Mouse (Mus musculus): Measurements from ENCODE around the gene Olfr775. TPM values are rescaled to one million over a fixed set of nuclear protein-coding genes. Genes with fewer than 3 reads are reported as not detected.

The Olfr775 gene
- not detected in 2 replicates for polyA plus RNA-seq (2015; fragmentation: Nextera tagmentation; extraction: Ambion mirVana)

- WGBS, result 81% methylated on average over 3 of the region's 3 CpGs
- H3K27me3 ChIP-seq (ENCODE audit: control insufficient read depth, insufficient read depth, low read depth, low read length), result no peaks in the 10 kb centered on the region
- no peaks in the 10 kb centered on the region for H3K9me3 ChIP-seq (replicated peaks; ENCODE audit: control insufficient read depth, low read length, poor library complexity, severe bottlenecking)
- H3K36me3 ChIP-seq (ENCODE audit: control insufficient read depth, insufficient read depth, low read length), result no peaks in the 10 kb centered on the region
- no peak within 1 kb of the TSS for H3K27ac ChIP-seq (ENCODE audit: low read length)
- H3K4me1 ChIP-seq (ENCODE audit: control insufficient read depth, insufficient read depth, low read length), result no peaks in the 10 kb centered on the region
- no peak within 1 kb of the TSS for H3K9ac ChIP-seq (ENCODE audit: low read depth, low read length)
- H3K4me2 ChIP-seq (ENCODE audit: low read length), result no peak within 1 kb of the TSS
- H3K4me3 ChIP-seq (ENCODE audit: low read depth, low read length), result no peak within 1 kb of the TSS
- ATAC-seq, result no peak
Measured at GRCm38 (mm10) chr10:129248112-129248511, at the start of gene Olfr775. Gene Olfr775, plus strand, starts transcription at chr10:129248412.

DNA sequence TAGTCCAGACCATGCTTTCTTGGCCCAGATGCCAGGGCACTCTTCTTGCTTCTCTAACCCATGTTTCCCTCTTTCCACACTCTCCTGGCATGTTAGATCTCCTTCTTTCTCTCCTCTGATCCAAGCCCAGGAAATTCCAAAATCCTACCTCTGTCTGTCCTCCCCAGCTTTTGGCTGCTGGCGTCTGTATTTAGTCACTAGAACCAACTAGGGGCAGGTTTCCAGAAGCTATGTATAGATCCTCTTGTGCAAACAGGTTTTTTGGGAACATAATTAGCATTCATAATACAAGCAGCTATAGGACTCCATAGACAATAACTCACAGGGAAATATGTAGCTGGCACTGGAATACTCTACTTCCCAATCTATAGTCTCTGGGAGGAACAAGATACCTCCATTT lies 17.5 kb upstream of the Olfr775 start:
- no peak overlapping the region for H3K4me2 ChIP-seq (ENCODE audit: low read length)
- no peak for ATAC-seq
- no peaks in the 10 kb centered on the region for H3K4me1 ChIP-seq (ENCODE audit: control insufficient read depth, insufficient read depth, low read length)
- WGBS, result 83% methylated on average over 1 of the region's 1 CpGs
- no peak overlapping the region for H3K27ac ChIP-seq (ENCODE audit: low read length)
- no peak overlapping the region for H3K9ac ChIP-seq (ENCODE audit: low read depth, low read length)
- no peaks in the 10 kb centered on the region for H3K27me3 ChIP-seq (ENCODE audit: control insufficient read depth, insufficient read depth, low read depth, low read length)
- no peaks in the 10 kb centered on the region for H3K9me3 ChIP-seq (replicated peaks; ENCODE audit: control insufficient read depth, low read length, poor library complexity, severe bottlenecking)
- no peak overlapping the region for H3K4me3 ChIP-seq (ENCODE audit: low read depth, low read length)
- no peaks in the 10 kb centered on the region for H3K36me3 ChIP-seq (ENCODE audit: control insufficient read depth, insufficient read depth, low read length)

GRCm38 (mm10) chr10:129235904-129236303 lies 12.3 kb upstream of the Olfr775 start, which contains the start of gene Olfr774:
Gene Olfr774, plus strand, starts transcription at chr10:129236204.
- Histone ChIP-seq H3K9me3 (replicated peaks; ENCODE audit: control insufficient read depth, low read length, poor library complexity, severe bottlenecking) (no peaks in the 10 kb centered on the region), H3K27me3 (ENCODE audit: control insufficient read depth, insufficient read depth, low read depth, low read length) (no peaks in the 10 kb centered on the region), H3K4me3 (ENCODE audit: low read depth, low read length) (no peak within 1 kb of the TSS), H3K9ac (ENCODE audit: low read depth, low read length) (no peak within 1 kb of the TSS), H3K4me1 (ENCODE audit: control insufficient read depth, insufficient read depth, low read length) (no peaks in the 10 kb centered on the region), H3K36me3 (ENCODE audit: control insufficient read depth, insufficient read depth, low read length) (no peaks in the 10 kb centered on the region), H3K27ac (ENCODE audit: low read length) (no peak within 1 kb of the TSS), H3K4me2 (ENCODE audit: low read length) (no peak within 1 kb of the TSS)
- ATAC-seq, result no peak
- 69% methylated on average over 2 of the region's 2 CpGs for WGBS

- H3K4me1 ChIP-seq (ENCODE audit: control insufficient read depth, insufficient read depth, low read length), result no peaks in the 10 kb centered on the region
- ATAC-seq, result no peak
- no peaks in the 10 kb centered on the region for H3K36me3 ChIP-seq (ENCODE audit: control insufficient read depth, insufficient read depth, low read length)
- H3K27me3 ChIP-seq (ENCODE audit: control insufficient read depth, insufficient read depth, low read depth, low read length), result no peaks in the 10 kb centered on the region
- H3K9ac ChIP-seq (ENCODE audit: low read depth, low read length), result no peak within 1 kb of the TSS
- H3K9me3 ChIP-seq (replicated peaks; ENCODE audit: control insufficient read depth, low read length, poor library complexity, severe bottlenecking), result no peaks in the 10 kb centered on the region
- H3K27ac ChIP-seq (ENCODE audit: low read length), result no peak within 1 kb of the TSS
- H3K4me3 ChIP-seq (ENCODE audit: low read depth, low read length), result no peak within 1 kb of the TSS
- H3K4me2 ChIP-seq (ENCODE audit: low read length), result no peak within 1 kb of the TSS
Measured at GRCm38 (mm10) chr10:129258827-129259226, 10.6 kb downstream of the Olfr775 start, which contains the start of gene Olfr776. Gene Olfr776, plus strand, starts transcription at chr10:129259127.

- H3K27ac ChIP-seq (ENCODE audit: low read length), result no peak within 1 kb of the TSS
- no peak within 1 kb of the TSS for H3K4me2 ChIP-seq (ENCODE audit: low read length)
- no peaks in the 10 kb centered on the region for H3K36me3 ChIP-seq (ENCODE audit: control insufficient read depth, insufficient read depth, low read length)
- H3K9me3 ChIP-seq (replicated peaks; ENCODE audit: control insufficient read depth, low read length, poor library complexity, severe bottlenecking), result no peaks in the 10 kb centered on the region
- no peak within 1 kb of the TSS for H3K9ac ChIP-seq (ENCODE audit: low read depth, low read length)
- no peaks in the 10 kb centered on the region for H3K4me1 ChIP-seq (ENCODE audit: control insufficient read depth, insufficient read depth, low read length)
- no peaks in the 10 kb centered on the region for H3K27me3 ChIP-seq (ENCODE audit: control insufficient read depth, insufficient read depth, low read depth, low read length)
- ATAC-seq, result no peak
- no peak within 1 kb of the TSS for H3K4me3 ChIP-seq (ENCODE audit: low read depth, low read length)
- WGBS, result 91% methylated on average over 2 of the region's 2 CpGs
Measured at GRCm38 (mm10) chr10:129271081-129271535, 22.9 kb downstream of the Olfr775 start, which contains the start of gene Olfr777. Gene Olfr777, minus strand, starts transcription at chr10:129271485.

Other genes with a start within 250 kb of the Olfr775 start
- not detected in 2 replicates for gene Olfr763, start 237.6 kb upstream of the Olfr775 start, polyA plus RNA-seq (2015; fragmentation: Nextera tagmentation; extraction: Ambion mirVana)
- not detected in 2 replicates for gene Olfr764-ps1, start 208.5 kb upstream of the Olfr775 start, polyA plus RNA-seq (2015; fragmentation: Nextera tagmentation; extraction: Ambion mirVana)
- not detected in 2 replicates for gene Olfr765, start 198.4 kb upstream of the Olfr775 start, polyA plus RNA-seq (2015; fragmentation: Nextera tagmentation; extraction: Ambion mirVana)
- not detected in 2 replicates for gene Olfr766-ps1, start 179.4 kb upstream of the Olfr775 start, polyA plus RNA-seq (2015; fragmentation: Nextera tagmentation; extraction: Ambion mirVana)
- gene Olfr767, start 165.5 kb upstream of the Olfr775 start, polyA plus RNA-seq (2015; fragmentation: Nextera tagmentation; extraction: Ambion mirVana), result not detected in 2 replicates
- not detected in 2 replicates for gene Olfr768, start 149.0 kb upstream of the Olfr775 start, polyA plus RNA-seq (2015; fragmentation: Nextera tagmentation; extraction: Ambion mirVana)
- not detected in 2 replicates for gene Olfr769, start 130.6 kb upstream of the Olfr775 start, polyA plus RNA-seq (2015; fragmentation: Nextera tagmentation; extraction: Ambion mirVana)
- not detected in 2 replicates for gene Olfr770, start 109.4 kb upstream of the Olfr775 start, polyA plus RNA-seq (2015; fragmentation: Nextera tagmentation; extraction: Ambion mirVana)
- not detected in 2 replicates for gene Olfr771, start 83.7 kb upstream of the Olfr775 start, polyA plus RNA-seq (2015; fragmentation: Nextera tagmentation; extraction: Ambion mirVana)
- gene Olfr772, start 70.5 kb upstream of the Olfr775 start, polyA plus RNA-seq (2015; fragmentation: Nextera tagmentation; extraction: Ambion mirVana), result not detected in 2 replicates
- not detected in 2 replicates for gene Olfr773, start 61.0 kb upstream of the Olfr775 start, polyA plus RNA-seq (2015; fragmentation: Nextera tagmentation; extraction: Ambion mirVana)
- not detected in 2 replicates for gene Olfr774, start 12.2 kb upstream of the Olfr775 start, polyA plus RNA-seq (2015; fragmentation: Nextera tagmentation; extraction: Ambion mirVana)
- gene Olfr776, start 10.7 kb downstream of the Olfr775 start, polyA plus RNA-seq (2015; fragmentation: Nextera tagmentation; extraction: Ambion mirVana), result not detected in 2 replicates
- gene Olfr777, start 23.1 kb downstream of the Olfr775 start, polyA plus RNA-seq (2015; fragmentation: Nextera tagmentation; extraction: Ambion mirVana), result not detected in 2 replicates
- not detected in 2 replicates for gene Olfr780, start 69.7 kb downstream of the Olfr775 start, polyA plus RNA-seq (2015; fragmentation: Nextera tagmentation; extraction: Ambion mirVana)
- gene Olfr781, start 80.4 kb downstream of the Olfr775 start, polyA plus RNA-seq (2015; fragmentation: Nextera tagmentation; extraction: Ambion mirVana), result not detected in 2 replicates
- gene Olfr782, start 100.4 kb downstream of the Olfr775 start, polyA plus RNA-seq (2015; fragmentation: Nextera tagmentation; extraction: Ambion mirVana), result not detected in 2 replicates
- 0.16 TPM in 1 of 2 replicates, not detected in the other for gene Olfr784, start 135.7 kb downstream of the Olfr775 start, polyA plus RNA-seq (2015; fragmentation: Nextera tagmentation; extraction: Ambion mirVana)
- not detected in 2 replicates for gene Olfr785, start 157.0 kb downstream of the Olfr775 start, polyA plus RNA-seq (2015; fragmentation: Nextera tagmentation; extraction: Ambion mirVana)
- not detected in 2 replicates for gene Olfr786, start 178.9 kb downstream of the Olfr775 start, polyA plus RNA-seq (2015; fragmentation: Nextera tagmentation; extraction: Ambion mirVana)
- not detected in 2 replicates for gene Olfr787, start 213.4 kb downstream of the Olfr775 start, polyA plus RNA-seq (2015; fragmentation: Nextera tagmentation; extraction: Ambion mirVana)
- not detected in 2 replicates for gene Olfr788, start 222.6 kb downstream of the Olfr775 start, polyA plus RNA-seq (2015; fragmentation: Nextera tagmentation; extraction: Ambion mirVana)
- not detected in 2 replicates for gene Olfr789, start 236.3 kb downstream of the Olfr775 start, polyA plus RNA-seq (2015; fragmentation: Nextera tagmentation; extraction: Ambion mirVana)

All from midbrain, embryonic 16.5 days (tissue).